Mouse (Mus musculus) megakaryocyte-erythroid progenitor cell, adult 5-6 weeks (primary cell): Measurements from ENCODE around the gene Tanc2. TPM values are rescaled to one million over a fixed set of nuclear protein-coding genes. Genes with fewer than 3 reads are reported as not detected.

Experiments
- ATAC-seq: replicated peaks from 2 replicates; pipeline ENCODE4 v1.8.0; 2016; ENCODE audit warnings: mild to moderate bottlenecking, inconsistent platforms; ENCODE audit not compliant: severe bottlenecking, poor library complexity, low FRiP score, low TSS enrichment
- total RNA-seq, 2 experiments: library from RNA; stranded (forward) in 1 of 2; stranded (reverse) in 1 of 2; fragments of 200-1000, 215-1000 nt in 1 of 2; fragments of >200 nt in 1 of 2; fragmentation: Nextera tagmentation in 1 of 2; gene quantifications; 2 replicates each; pipeline ENCODE4 v1.2.3; 2014 to 2017

The Tanc2 gene
- total RNA-seq, 2 experiments from 2014 or later = 0.80 to 0.83 TPM

DNA sequence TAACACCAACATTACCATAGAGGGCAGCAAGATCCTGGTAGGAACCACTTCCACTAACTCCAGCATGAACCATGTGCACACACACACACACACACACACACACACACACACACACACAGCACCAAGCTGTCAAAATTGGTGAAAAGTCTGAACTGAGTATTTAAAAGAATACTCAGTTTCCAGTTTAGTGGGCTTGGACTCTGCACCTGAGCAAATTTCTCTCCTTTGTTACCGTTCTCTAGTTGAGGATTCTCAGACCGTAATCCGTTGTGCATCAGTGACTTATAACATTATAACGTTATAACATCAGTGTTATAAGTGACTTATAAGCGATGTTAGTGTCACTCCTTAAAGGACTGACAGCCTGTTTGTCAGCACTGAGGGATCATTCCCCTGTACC, 385.9 kb downstream of the Tanc2 start:
- ATAC-seq = no peak

DNA sequence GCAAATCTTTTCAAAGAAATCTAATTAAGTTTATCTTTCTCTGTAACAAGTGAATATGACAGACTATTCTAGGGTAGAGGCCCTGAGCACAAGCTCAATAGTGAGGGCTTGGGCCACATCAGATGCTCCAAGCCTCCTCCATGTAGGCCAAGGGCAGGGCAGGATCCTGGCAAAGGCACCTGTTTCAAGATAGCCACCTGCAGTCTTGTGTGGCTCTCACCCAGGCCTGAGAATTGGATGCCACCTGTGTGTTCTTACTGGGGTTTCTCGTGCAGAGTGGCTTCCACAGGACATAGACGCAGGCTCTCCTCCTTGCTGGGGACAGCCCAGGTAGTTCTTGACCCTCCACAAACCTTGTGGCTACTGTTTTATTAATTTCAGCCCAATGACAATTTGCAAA, 388.4 kb downstream of the Tanc2 start:
- ATAC-seq = no peak

DNA sequence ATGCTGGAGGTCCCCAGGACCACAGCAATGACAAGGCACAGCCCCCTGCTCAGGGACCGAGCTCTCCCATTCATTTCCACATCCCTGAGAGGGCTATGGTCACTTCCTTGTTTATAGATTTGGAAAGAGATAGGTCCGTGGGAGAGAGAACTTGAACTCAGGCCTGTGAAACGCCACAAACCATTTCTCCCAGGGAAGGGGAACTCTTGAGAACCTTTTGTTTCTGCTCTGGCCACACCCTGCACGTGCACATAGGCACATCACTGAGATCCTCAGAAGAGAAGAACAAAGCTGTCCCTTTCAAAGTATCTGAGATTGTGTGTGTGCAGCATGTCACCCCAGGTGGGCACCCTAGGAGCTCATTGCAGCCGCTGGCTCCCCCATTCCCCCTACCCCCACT, 388.8 kb downstream of the Tanc2 start:
- no peak for ATAC-seq

Other genes with a start within 250 kb of the Tanc2 start
- not detected in 2 replicates for gene March10, start 133.3 kb upstream of the Tanc2 start, total RNA-seq (2014; fragmentation: Nextera tagmentation)
- gene March10, start 133.3 kb upstream of the Tanc2 start, total RNA-seq (2017) = not detected in 2 replicates